Mouse (Mus musculus): ENCODE measurements at regions not wholly inside any gene's neighbourhood (a gene's known extent, or its start where the extent isn't known, plus 50 kb on each side); places are given as distances from the start of the nearest gene placed in this dataset.

GRCm38 (mm10) chr2:45534806-45535205, 417.6 kb upstream of the Zeb2 start:
- DNase-seq (ENCODE audit: extremely low read depth, low read depth, low spot score) = no peak

GRCm38 (mm10) chr2:45522310-45522709, 405.1 kb upstream of the Zeb2 start:
- DNase-seq (ENCODE audit: extremely low read depth, low read depth, low spot score) = no peak

GRCm38 (mm10) chr2:45519550-45520152, 402.5 kb upstream of the Zeb2 start:
- no peak for DNase-seq (ENCODE audit: extremely low read depth, low read depth, low spot score)

- no peak for DNase-seq (ENCODE audit: extremely low read depth, low read depth, low spot score)
Measured at GRCm38 (mm10) chr2:45514290-45515180, 397.3 kb upstream of the Zeb2 start.

GRCm38 (mm10) chr2:45512852-45513251, 395.7 kb upstream of the Zeb2 start:
- DNase-seq (ENCODE audit: extremely low read depth, low read depth, low spot score) = no peak

GRCm38 (mm10) chr2:45511791-45512190, 394.6 kb upstream of the Zeb2 start:
- no peak for DNase-seq (ENCODE audit: extremely low read depth, low read depth, low spot score)

GRCm38 (mm10) chr2:45504468-45504867, 387.3 kb upstream of the Zeb2 start:
- DNase-seq (ENCODE audit: extremely low read depth, low read depth, low spot score) = no peak

- no peak for DNase-seq (ENCODE audit: extremely low read depth, low read depth, low spot score)
Measured at GRCm38 (mm10) chr2:45493656-45494055, 376.5 kb upstream of the Zeb2 start.

- DNase-seq (ENCODE audit: extremely low read depth, low read depth, low spot score) = no peak
Measured at GRCm38 (mm10) chr2:45486530-45486929, 369.3 kb upstream of the Zeb2 start.

GRCm38 (mm10) chr2:45485477-45485876, 368.3 kb upstream of the Zeb2 start:
- no peak for DNase-seq (ENCODE audit: extremely low read depth, low read depth, low spot score)

GRCm38 (mm10) chr2:45480671-45481070, 363.5 kb upstream of the Zeb2 start:
- no peak for DNase-seq (ENCODE audit: extremely low read depth, low read depth, low spot score)

GRCm38 (mm10) chr2:45475996-45476395, 358.8 kb upstream of the Zeb2 start:
- no peak for DNase-seq (ENCODE audit: extremely low read depth, low read depth, low spot score)

- DNase-seq (ENCODE audit: extremely low read depth, low read depth, low spot score) = no peak
Measured at GRCm38 (mm10) chr2:45464306-45464705, 347.1 kb upstream of the Zeb2 start.

GRCm38 (mm10) chr2:45459410-45459809, 342.2 kb upstream of the Zeb2 start:
- DNase-seq (ENCODE audit: extremely low read depth, low read depth, low spot score) = no peak

- no peak for DNase-seq (ENCODE audit: extremely low read depth, low read depth, low spot score)
Measured at GRCm38 (mm10) chr2:45454811-45455210, 337.6 kb upstream of the Zeb2 start.

- no peak for DNase-seq (ENCODE audit: extremely low read depth, low read depth, low spot score)
Measured at GRCm38 (mm10) chr2:45439146-45439545, 322.0 kb upstream of the Zeb2 start.

- no peak for DNase-seq (ENCODE audit: extremely low read depth, low read depth, low spot score)
Measured at GRCm38 (mm10) chr2:45438739-45439138, 321.5 kb upstream of the Zeb2 start.

GRCm38 (mm10) chr2:45435261-45435980, 318.2 kb upstream of the Zeb2 start:
- peak; percentile 54 for DNase-seq (ENCODE audit: extremely low read depth, low read depth, low spot score)

GRCm38 (mm10) chr2:45434789-45435188, 317.6 kb upstream of the Zeb2 start:
- DNase-seq (ENCODE audit: extremely low read depth, low read depth, low spot score) = no peak

- no peak for DNase-seq (ENCODE audit: extremely low read depth, low read depth, low spot score)
Measured at GRCm38 (mm10) chr2:45434169-45434568, 317.0 kb upstream of the Zeb2 start.

- DNase-seq (ENCODE audit: extremely low read depth, low read depth, low spot score) = no peak
Measured at GRCm38 (mm10) chr2:45431366-45431765, 314.2 kb upstream of the Zeb2 start.

GRCm38 (mm10) chr2:45421774-45422173, 304.6 kb upstream of the Zeb2 start:
- no peak for DNase-seq (ENCODE audit: extremely low read depth, low read depth, low spot score)

All from fat pad, adult 2 months (tissue).